Mouse (Mus musculus): Measurements from ENCODE around the gene Ppp1r3g. TPM values are rescaled to one million over a fixed set of nuclear protein-coding genes. Genes with fewer than 3 reads are reported as not detected.
A peak's percentile ranks its signal among the peaks of the same experiment; 100 is the strongest.

Ppp1r3g gene
- total RNA-seq (2021): under 1 TPM; 0.37 to 0.38 TPM
- long read RNA-seq, experiment 1: 0 reads
- long read RNA-seq, experiment 2, partial matches to known transcripts: 0 of 2 reads
- long read RNA-seq, experiment 2, other reads (novel, unspliced or antisense): 2 of 2 reads

DNA sequence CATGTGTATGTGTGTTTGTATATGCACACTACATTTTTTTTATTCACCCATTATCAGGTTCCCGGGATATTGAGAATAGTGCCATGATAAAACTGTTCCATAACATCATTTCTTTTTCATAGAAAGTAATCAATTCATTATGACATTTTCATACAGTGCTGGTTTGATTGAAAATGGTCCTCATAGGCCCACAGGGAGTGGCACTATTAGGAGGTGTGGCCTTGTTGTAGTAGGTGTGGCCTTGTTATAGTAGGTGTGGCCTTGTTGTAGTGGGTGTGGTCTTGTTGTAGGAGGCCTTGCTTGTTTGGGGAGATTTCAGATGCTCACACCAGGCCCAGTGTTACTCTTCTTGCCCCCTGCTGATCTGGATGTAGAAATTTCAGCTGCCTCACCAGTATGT lies at the start of gene Ppp1r3g:
Ppp1r3g (plus strand) TSS at position 301 of the 400 bp plus-strand sequence.
- no peak for DNase-seq
- intact Hi-C loops (cut with DNase I): no loop called here

DNA sequence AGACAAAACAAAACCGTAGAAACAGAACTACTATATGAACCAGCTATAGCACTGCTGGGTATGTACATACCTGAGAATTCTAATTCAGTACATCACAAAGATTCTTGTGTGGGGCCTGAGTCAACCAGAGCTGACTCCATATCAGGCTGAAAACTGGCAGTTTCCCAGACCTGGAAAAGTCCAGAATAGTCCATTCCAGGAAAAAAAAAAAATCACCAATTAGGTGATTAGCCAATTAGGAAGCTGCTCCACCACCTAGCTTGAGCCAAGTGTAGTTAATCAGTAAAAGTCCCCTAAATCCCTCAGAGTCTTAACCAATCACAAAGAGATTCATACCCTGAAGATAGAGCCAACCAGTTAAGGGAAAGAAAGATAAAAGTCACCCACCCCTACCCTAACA lies 47.2 kb upstream of the Ppp1r3g start:
- intact Hi-C loops (cut with DNase I): no loop called here

DNA sequence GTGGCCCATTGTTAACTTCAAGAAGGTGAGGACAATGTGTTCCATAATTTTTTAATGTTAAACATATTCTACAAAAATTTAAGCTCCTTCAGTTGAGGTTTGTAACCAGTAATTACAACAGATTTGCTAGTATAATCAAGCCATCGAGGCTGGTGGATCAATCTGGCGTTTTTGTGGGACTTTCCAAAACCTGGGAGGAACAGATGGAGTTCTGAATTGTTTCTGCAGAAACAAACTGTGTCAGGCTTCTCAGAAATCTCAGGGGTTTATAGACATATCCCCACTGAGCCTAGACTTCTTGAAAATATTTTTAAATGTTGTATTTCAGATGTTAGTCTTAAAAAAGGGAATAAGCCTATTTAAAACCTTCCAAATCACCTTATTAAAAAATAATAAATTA lies 20.6 kb upstream of the Ppp1r3g start:
- intact Hi-C loops (cut with DNase I): no loop called here
- no peak for DNase-seq

More for the DNA sequence above, 47.2 kb upstream of the Ppp1r3g start:
- DNase-seq: no peak

GRCm38 (mm10) chr13:35939871-35940665 lies 18.6 kb upstream of the Ppp1r3g start:
- intact Hi-C loops (cut with DNase I): no loop called here
- no peak for DNase-seq

GRCm38 (mm10) chr13:35940934-35941333 lies 17.7 kb upstream of the Ppp1r3g start:
- intact Hi-C loops (cut with DNase I): no loop called here
- no peak for DNase-seq

DNA sequence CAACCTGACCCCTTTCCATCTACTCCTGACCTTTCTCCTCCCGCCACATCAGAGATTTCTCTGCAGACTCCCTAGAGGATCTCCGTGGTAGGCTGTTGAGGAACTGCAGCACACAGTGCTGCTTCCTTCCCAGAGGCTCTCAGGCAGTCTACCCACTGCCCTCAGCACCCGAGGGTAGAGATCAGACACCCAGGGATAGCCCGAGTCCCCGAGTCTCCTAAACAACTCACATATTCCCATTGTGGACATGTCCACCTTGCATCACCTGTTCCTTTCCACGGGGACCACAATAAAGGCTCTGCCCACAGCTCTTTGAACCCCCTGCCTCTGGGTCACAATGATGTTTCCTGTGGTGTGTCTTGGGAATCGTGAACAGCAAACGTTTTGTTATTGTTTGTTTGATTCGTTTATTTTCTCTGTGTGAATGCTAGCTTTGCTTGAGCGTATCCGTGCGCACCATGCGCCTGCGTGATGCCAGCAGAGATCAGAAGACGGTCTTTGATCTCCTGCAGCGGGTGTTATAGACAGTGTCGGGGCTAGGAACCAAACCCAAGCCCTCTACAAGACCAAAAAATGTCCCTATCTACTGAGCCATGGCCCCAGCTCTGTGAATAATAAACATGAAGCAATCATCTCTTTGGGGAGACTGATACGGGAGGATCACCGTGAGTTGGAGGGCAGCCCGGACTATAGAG lies 11.8 kb upstream of the Ppp1r3g start:
- no peak for DNase-seq
- intact Hi-C loops (cut with DNase I): loop anchor here (2.0 kb wide), 2 partner anchors 172 to 916 kb away; no protein-coding TSS in a partner anchor

- intact Hi-C loops (cut with DNase I): loop anchor here (2.0 kb wide), 2 partner anchors 173 to 917 kb away; no protein-coding TSS in a partner anchor
- DNase-seq: peak; percentile 81 to 83
Observed at GRCm38 (mm10) chr13:35947354-35948000, 11.2 kb upstream of the Ppp1r3g start.

DNA sequence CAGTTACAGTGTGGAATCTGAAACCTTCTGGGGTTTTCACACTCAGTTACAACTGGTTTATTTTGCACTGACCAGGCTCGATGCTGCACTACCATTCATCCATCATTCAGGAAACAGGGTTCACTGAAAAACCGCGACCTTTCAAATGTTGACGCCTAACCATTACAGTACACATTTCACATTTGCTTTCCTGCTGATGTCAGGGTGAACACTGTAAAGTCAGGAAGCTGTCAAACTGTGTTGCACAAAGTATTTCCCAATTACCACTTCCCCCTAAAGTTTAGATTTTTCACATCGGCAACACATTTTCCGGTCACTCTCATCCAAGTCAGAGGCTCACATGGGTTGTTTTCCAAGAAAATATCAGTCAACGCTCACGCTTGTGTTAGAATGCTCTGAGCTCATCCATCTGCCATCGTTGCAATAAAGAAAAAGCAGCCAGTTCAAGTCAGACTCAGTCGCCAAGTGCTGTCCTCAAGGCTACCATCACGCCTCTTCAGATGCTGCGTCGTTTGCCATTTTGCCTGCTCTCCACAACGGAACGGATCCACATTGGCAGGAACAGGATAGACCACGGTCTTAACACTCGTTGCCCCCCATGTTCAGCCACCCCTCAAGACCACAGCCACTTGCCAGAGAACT lies 8.7 kb upstream of the Ppp1r3g start:
- intact Hi-C loops (cut with DNase I): no loop called here
- DNase-seq: peak in 1 of 2 experiments; percentile 16

DNA sequence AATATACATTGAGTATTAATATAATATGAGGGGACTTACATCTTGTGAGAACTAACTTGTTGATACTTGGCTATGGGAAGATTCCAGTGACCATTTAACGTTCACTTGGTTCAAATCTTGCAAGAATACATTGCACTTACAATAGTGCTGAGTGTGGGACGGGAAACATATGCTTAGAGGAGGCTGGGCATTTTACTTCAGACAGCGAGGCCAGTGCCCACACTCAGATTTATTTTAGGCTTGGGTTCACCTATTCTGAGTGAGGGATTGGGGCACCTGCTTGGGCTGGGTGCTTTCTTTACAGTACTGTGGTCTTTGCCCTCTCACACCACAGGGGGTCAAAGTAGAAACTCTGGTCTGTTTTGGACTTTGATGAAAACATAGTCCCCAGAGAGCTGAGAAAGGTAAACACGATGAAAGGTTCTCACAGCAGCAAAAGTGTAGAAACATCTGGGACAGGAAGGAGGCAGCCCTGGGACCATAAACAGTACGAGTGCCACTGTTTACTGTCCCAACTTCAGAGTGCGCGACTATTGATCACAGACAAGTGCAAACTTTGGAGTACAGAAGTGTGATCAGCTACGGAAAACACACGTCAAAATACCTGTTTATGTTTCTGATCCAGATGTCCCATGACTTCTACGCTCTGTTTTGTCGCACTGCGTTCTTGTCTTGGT lies 890 bp downstream of the Ppp1r3g start:
- intact Hi-C loops (cut with DNase I): no loop called here
- no peak for DNase-seq

DNA sequence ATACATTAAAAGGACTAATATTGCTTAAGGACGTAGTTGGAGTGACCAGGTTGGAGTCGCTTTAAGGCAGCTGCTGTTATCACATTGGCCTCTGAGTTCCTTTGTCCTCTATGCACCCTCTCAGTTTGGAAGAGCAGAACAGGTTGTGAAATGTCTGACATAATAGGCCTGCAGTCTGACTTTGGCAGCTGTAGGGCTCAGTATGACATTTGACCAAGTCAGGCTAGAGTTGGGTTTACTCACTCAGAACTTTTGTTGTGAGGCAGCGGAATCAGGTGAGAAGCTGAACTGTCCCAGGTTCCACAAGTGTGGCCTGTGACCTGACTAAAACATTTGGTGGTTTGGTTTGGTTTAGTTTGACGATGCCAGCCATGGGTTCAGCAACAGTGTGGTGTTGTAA lies 4.9 kb downstream of the Ppp1r3g start:
- intact Hi-C loops (cut with DNase I): no loop called here
- no peak for DNase-seq

GRCm38 (mm10) chr13:35967690-35968089 lies 9.1 kb downstream of the Ppp1r3g start:
- intact Hi-C loops (cut with DNase I): no loop called here
- no peak for DNase-seq

DNA sequence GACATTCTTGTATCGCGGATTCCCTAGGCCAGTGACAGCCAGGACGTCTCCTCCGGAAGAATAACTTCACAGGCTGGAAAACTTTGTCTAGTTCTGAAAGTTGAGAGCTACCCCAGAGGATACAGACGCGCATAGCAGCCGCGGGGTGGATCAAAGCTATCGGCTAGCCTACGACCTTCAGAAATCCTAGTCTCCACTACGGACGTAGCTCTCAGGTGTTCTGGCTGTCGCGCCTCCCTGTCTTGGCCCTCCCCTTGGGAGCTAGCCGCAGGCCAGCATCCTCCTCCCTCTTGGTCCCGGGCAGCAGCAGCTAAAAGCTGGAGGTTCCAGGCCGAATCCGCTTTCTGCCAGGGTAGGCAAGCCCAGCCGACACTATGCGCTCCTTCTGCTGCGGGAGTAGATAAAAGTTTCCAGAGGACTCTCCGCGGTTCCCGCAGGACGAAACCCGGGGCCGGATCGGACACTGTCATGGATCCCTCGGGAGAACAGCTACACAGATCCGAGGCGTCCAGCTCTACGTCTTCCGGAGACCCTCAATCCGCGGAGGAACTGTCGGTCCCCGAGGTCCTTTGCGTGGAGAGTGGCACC lies 9.6 kb downstream of the Ppp1r3g start:
- DNase-seq: peak; percentile 11 to 28
- intact Hi-C loops (cut with DNase I): no loop called here

DNA sequence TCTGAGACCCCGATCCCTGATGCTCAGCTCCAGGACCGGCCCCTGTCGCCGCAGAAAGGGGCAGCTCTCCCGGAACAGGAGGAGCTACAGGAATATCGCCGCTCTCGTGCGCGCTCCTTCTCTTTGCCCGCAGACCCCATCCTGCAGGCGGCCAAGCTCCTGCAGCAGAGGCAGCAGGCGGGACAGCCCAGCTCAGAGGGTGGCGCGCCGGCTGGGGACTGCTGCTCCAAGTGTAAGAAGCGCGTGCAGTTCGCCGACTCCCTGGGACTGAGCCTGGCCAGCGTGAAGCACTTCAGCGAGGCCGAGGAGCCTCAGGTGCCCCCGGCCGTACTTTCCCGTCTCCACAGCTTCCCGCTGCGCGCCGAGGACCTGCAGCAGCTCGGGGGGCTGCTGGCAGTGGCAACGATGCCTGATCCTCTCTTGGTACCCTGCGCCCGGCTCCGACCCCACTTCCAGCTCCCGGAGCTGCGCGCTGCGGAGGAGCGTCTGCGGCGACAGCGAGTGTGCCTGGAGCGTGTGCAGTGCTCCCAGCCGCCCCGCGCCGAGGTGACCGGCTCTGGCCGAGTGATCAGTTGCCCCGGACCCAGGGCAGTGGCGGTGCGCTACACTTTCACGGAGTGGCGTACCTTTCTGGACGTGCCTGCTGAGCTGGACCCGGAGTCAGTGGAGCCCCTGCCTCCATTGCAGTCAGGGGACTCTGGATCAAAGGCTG lies 10.2 kb downstream of the Ppp1r3g start:
- intact Hi-C loops (cut with DNase I): no loop called here
- peak; percentile 42 to 44 for DNase-seq

DNA sequence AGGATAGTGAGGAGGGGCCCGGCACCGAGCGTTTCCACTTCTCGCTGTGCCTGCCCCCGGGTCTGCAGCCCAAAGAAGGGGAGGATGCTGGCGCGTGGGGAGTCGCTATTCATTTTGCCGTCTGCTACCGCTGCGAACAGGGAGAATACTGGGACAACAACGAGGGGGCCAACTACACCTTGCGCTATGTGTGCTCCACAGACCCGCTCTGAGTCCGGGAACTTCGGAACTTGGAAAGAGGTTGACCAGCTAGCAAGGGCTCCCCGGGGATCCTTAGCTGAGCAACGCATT lies 10.7 kb downstream of the Ppp1r3g start:
- no peak for DNase-seq
- intact Hi-C loops (cut with DNase I): no loop called here

DNA sequence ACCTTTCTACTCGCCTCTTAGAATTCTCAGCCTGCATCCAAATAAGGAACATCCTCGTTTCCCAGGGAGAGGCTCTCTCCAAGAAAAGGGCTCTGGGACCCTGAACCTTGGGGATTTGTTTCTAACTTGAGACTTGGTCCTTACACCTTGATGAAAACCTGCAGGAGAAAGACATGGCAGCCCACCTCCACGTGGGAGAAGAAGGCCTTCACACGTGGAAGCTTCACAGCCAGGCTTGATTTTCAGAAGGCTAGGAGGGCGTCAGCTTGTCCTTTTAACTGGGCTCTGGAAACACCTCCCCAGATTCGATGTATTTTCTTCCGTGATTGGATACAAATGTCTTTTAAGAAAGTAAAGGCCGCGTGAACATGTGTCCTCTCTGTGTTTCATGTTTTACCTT lies 11.2 kb downstream of the Ppp1r3g start:
- DNase-seq: no peak
- intact Hi-C loops (cut with DNase I): no loop called here

DNA sequence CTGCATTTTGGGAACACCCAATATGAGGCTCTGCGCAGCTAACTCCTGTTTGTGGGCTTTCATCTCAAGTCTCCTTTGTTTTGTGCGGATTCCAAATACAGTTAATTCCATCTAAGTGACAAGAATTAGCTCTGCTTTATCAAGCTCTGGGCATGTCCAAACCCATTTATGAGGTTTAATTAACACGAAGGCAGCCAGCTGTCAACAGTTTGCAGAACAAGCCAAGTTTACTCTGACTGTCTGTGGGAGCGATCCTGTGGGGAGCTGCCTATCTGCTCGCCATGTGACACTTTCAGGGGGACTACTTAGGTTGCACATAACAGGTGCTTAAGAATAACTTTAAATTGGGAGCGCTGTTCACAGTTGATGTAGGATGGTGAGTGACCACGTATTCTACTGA lies 18.3 kb downstream of the Ppp1r3g start:
- no peak for DNase-seq
- intact Hi-C loops (cut with DNase I): no loop called here

DNA sequence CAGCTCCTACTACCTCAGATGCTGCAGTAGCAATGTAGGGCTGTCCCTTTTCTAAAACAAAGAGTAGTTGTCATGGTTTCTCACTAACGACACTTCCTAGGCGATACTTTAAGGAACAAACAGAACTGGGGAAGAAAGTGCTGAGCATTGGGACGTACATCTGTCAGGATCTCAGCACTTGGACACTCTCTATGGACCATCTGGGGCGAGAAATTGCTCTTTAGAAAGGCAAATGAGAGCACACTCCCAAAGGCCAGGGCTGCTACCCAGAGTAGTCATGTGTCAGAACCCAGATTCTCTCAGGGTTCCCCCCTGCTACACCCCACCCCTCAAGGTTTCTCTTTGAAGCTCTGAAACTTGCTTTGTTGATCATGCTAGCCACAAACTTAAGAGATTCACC lies 21.8 kb downstream of the Ppp1r3g start:
- intact Hi-C loops (cut with DNase I): no loop called here
- no peak for DNase-seq

GRCm38 (mm10) chr13:35982985-35983384 lies 24.3 kb downstream of the Ppp1r3g start:
- intact Hi-C loops (cut with DNase I): no loop called here
- DNase-seq: no peak

DNA sequence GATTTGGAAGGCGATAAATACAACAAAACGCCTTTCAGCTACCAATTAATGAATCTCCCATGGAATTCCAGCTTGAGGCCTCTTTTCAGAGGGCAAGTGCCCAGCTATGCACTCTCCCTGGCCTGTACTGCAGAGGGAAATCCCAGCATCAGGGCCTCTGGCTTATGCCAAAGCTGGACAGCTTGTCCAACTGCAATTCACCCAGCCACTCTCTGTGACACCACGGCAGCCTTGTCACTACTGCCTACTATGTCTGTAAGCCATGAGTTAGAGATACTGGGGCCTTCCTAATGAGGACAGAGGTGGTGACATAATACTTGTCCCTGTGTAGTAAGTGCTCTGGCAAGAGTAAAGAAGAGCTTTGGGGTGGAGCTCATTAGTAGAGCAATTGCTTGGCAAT lies 30.7 kb downstream of the Ppp1r3g start:
- intact Hi-C loops (cut with DNase I): no loop called here
- DNase-seq: no peak
